Mouse (Mus musculus): Measurements from ENCODE around the gene Kri1.
"Not testable (repeated sequence)": the region's sequence is repeated elsewhere in the genome, so short reads cannot be mapped to it uniquely, and the experiment has no call there.

Kri1 gene

DNA sequence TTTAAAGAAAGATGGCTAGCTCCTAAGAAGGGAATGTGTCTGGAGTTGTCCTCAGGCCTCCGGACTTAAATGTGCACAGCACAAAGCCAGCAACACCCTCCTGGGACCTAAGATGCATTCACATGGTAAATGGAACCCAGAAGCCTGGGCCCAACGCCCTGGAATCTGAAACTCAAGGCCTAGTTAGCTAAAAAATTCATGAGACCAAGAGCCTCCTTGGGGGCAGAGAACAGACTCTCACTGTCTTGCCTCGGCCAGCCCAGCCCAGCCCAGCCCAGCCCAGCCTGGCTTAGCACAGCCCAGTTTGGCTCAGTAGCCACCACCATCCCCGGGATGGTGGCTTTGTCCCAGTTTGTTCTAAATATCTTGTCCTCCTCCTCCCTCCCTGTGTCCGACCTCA is 27.7 kb upstream of the Kri1 start:
- no peak for DNase-seq (ENCODE audit: low read depth)

DNA sequence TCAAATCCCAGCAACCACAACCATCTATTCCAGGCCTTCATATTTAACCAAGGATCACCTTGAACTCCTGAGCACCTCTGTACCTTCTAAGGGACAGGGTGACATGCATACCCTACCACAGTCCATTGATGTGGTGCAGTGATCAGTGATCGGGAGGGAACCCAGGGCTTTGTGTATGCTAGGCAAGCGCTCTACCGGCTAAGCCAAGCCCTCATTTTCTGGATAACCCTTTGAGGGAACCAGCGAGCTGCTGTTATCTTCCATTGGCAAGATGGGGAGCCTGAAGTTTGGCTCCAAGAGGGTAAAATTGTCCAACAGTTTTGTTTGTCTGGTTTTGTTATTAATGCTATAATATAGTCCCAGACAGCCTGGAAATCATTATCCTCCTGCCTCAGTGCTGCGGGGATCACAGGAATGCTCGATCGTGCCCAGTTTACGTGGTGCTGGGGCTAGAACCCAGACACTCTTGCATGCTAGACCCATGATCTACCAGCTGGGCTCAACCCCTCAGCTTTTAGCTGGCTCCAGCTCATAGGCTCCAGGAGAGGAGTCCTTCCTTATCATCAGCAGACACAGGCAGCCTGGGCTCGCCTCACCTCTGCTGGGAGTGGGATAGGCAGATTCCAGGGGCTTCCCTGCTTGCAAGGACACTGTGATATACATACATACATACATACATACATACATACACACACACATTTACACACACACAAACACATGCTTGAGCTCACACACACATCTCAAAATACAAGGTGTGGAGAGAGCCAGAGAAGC is 26.8 kb upstream of the Kri1 start:
- no peak for DNase-seq (ENCODE audit: low read depth)

DNA sequence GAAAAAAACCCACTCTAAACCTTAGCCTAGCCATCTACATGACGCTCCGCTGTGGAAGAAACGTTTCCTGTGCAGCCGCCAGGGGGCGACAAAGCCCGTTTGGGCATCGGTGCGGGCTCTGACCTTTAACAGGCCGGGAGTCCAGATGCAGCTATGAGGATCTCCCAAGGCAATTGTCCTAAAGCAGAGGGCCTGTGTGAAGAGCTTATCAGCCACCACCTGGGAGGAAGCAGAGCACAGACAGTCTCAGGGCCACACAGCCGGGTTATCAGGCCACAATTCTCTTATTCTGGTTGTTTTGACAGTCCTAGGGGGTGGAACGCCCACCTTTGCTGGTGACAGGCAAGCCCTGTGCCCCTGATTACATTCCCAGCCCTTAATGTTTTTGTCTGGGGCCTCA is 25.6 kb upstream of the Kri1 start:
- DNase-seq (ENCODE audit: low read depth), result peak; percentile 92

DNA sequence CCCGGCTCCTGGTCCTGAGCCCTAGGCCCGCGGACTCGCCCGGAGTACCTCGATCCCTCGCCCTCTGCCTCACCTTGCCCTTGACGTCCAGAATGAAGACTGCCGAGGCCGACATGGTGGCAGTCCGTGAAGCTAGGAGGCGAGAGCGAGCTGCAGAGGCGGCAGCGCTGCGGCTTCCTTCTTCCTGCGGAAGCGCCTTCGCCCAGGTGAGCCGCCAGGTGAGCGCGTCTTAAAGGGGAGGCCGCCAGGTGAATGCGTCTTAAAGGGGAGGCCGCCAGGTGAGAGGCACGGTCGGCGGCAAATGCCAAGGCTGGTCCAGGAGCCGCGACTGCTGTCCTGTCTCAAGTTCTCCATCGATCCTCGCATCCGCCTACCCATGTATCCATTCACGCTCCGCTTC is 24.4 kb upstream of the Kri1 start, which contains the start of gene Ap1m2:
Gene Ap1m2 (minus strand): TSS at position 204 of the 400 bp plus-strand sequence.
- no peak for DNase-seq (ENCODE audit: low read depth)

DNA sequence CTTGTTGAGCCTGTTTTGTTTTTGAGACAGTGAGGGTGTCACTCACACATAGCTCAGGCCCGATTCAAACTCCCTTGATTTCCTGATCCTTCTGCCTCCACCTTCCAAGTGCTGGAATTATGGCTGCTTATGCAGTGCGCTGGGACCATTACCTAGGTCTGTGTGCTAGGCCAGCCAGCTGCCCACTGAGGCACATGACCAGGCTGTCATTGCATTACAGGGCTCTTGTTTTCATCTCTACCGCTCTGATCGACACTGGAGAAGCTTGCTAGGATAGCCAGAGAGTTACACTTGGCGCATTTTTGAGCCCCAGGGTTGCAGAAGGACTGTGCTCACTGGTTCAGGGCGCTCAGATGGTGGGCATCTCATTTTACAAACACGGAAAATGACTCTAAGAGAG is 23.9 kb upstream of the Kri1 start:
- no peak for DNase-seq (ENCODE audit: low read depth)

DNA sequence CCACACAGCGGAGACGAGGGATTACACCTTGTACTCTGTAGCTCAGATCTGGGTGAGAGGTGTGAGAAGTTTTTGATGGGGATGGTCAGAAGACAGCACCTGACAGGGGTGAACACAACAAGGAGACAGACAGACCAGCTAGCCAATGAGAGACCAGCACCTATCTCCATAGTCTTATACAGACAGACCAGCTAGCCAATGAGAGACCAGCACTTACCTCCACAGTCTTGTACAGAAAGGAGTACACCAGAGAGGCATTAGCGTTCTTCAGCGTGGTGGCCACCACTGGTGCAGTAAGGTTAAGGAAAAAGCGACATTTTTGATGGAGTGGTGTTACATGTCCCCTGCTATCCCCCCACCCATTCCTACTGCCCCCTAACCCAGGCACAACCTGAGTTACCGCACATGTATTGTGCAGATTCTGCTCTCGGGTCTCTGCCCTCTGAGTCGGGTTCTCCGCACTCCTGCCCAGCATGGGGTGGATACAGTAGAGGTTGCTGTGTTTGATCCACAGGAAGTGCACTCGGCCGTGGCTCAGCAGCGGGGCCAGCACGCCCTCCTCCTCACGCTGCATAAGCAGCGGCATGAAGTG is 21.5 kb upstream of the Kri1 start:
- DNase-seq (ENCODE audit: low read depth), result peak; percentile 88

DNA sequence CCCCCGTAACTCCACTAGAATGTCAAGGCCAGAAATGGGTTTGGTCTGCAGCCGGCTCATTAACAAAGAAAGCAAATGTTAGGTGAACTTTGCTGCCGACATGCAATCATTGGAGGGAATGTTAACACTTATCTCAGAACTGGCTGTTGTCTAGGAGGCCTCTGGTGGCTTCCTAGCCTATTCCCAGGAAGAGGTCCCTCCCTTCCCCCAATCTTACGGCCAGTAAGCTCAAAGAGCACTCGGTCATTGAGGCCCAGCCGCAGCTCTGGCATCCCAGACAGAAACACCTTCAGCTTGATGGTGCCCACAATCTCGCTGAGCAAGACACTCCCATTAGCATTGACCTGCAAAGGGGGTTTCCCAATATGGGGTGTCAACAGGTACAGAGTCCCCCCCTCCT is 17.3 kb upstream of the Kri1 start:
- DNase-seq (ENCODE audit: low read depth), result no peak

DNA sequence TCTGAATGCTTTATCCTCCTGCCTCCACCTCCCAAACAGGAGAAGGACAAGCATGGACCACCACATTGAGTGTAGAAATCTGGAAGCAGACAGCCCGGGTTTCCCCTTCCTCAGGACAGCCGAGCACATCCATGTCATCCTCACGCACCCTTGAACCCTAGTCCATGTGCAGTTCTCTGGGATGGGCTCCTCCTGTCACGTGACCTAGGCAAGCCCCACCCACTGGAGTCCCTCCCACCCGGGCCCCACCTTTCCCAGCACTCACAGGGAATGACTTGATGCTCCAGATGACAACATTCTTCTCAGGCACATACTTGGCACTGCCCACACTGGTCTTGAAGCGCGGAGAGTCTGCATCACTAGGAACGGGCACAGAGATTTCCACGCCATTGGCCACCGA is 11.2 kb upstream of the Kri1 start:
- no peak for DNase-seq (ENCODE audit: low read depth)

DNA sequence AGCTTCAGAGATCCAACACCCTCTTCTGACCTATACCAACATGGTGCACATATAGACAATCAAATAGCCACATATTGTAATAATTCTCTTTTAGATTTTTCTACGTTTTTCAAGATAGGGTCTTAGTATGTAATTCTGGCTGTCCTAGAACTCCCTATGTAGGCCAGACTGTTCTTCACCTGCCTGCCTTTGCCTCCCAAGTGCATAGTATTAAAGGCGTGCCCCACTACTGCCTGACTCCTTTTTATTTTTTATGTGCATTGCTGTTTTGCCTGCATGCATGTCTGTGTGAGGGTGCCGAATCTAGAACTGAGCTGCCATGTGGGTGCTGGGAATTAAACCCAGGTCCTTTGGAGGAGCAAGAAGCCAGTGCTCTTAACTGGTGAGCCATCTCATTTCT is 4.5 kb upstream of the Kri1 start:
- DNase-seq (ENCODE audit: low read depth), result no peak

DNA sequence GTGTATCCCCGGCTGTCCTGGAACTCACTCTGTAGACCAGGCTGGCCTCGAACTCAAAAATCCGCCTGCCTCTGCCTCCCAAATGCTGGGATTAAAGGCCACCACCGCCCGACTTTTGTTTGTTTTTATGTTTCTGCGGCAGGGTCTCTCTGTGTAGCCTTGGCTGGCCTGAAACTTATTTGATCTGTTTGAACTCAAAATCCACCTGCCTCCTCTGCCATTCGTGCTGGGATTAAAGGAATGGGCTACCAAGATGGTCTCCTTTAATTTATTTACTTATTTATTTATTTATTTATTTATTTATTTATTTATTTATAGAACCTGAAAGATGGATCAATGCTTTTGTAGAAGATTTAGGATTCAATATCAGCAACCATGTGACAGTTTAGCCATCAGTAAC is 4.1 kb upstream of the Kri1 start:
- DNase-seq (ENCODE audit: low read depth), result not testable (repeated sequence)

DNA sequence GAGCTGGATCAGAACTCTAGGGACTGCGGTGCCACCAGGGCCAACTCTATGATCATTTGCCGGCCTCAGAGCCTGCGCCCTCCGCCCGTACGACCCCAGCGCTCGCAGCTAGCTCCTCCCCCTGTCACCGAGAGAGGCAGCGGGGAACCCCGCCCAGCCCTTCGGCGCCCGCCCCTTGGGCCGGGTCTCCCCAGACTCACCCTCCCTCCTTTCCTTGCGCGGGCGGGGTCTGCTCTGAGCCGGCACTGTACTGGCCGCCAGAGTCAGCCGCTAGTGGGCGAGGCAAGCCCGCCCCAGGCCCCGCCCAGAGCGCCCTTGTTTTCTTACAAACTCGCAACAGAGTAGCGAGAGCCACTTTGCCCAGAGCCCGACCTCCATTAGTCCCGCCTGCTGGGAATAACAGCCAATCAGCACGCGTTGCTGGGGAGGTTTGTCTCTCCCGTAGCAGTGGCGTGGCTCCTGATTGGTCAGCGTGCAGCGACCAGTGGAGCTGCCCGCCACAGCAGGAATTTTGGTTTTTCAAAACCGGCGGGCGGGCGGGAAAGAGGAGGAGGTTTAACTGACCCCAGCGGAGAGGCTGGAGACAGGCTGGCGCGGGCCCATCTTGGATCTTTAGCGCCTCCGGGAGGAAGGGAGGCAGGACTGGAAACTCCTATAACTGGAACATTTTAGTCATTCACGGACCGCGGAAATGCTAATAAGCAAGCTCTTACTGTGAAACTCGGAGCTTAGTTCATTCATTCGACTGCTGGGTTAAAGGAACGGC is 3.4 kb upstream of the Kri1 start, which contains the start of gene Cdkn2d:
Gene Cdkn2d (minus strand): TSS at position 386 of the 766 bp plus-strand sequence.
- peak; percentile 100 for DNase-seq (ENCODE audit: low read depth)

DNA sequence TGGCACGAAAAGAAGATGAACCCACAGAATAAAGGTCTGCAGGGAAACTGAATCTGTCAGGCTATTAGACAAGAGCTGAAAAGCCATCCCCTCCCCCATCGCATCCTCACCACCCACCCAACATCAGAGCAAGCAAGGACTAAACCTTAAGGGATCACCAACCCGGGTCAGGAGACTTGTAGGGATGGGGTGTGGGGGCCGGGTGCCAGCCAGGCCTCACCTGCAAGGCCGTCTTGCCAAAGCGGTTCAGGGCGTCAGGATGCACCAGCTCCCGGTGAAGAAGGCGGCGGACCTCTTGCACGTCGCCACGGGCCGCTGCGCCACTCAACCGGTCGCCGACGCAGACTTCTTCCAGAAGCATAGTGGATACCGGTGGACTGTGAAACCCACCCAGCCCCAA is 2.8 kb upstream of the Kri1 start:
- no peak for DNase-seq (ENCODE audit: low read depth)

DNA sequence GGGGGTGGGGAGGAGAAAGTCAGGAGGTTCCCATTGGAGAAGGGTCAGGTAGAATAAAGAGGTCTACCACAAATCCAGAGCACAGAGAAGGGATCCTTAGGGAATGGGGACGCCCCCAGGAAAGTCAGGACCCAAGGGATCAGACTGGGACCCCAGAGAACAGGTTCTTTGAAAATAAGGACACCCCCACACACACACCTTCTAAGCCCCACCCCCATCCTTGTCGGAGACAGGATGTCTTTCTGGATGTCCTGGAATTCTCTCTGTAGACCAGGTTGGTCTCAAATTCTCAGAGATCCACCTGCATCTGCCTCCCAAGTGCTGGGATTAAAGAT is 1.5 kb upstream of the Kri1 start:
- no peak for DNase-seq (ENCODE audit: low read depth)

DNA sequence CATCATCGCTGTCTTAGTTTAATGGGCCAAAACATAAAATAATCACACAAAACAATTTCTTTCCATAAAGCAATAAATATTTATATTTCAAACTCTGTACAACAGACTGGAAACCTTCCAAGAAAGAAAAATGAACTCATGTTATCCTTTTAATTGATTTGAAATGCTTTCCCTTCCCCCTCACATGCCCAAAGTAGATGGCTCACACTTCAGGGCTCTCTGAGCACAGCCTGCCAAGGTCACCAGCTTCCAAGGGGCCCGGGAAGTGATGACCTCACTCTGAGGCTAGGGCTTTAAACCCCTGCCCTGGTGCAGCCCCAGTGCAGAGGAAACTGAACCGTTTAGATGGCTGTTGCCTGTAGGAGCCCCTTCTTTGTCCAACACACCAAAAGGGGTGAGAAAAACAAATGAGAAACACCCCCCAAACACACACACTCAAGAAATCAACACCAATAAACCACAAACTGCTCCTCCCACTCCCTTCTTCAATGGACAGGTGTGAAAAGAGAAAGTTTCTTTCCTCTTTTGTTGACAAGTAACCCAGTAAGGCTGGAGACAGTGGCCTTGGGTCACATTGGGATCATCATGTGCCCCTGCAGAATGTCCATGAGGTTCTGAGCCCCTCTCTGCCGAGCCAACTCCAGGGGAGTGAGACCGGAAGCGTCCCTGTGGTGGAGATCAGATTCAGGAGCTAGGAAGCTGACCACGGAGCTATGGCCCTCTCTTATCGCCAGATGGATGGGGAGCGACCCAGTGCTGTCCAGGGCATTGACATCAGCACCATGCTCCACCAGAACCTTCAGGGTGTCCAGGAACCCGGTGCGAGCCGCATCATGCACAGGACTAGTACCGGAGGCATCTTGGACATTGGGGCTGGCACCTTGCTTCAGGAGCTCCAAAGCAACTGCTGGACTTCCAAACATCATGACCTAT is 901 bp upstream of the Kri1 start:
- peak; percentile 84 for DNase-seq (ENCODE audit: low read depth)

DNA sequence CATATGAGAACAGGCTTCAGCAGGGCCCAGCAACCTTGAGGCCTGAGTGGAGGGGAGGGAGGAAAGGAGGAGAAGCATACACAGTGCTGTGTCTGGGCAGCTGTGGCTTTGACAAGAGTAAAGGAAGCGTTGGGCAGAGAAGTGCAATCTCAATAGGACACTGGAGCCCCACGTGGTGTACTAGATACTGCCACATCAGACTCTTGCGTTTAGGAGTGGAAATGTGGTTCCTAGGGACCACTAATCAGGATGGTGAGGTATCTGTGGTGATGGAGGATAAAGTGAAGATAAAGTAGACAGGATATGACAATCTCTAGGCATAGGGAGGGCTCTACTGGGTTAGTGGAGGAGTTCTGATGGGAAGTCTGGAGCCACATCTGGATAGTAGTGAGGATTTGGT is 1.0 kb downstream of the Kri1 start:
- DNase-seq (ENCODE audit: low read depth), result peak; percentile 75

DNA sequence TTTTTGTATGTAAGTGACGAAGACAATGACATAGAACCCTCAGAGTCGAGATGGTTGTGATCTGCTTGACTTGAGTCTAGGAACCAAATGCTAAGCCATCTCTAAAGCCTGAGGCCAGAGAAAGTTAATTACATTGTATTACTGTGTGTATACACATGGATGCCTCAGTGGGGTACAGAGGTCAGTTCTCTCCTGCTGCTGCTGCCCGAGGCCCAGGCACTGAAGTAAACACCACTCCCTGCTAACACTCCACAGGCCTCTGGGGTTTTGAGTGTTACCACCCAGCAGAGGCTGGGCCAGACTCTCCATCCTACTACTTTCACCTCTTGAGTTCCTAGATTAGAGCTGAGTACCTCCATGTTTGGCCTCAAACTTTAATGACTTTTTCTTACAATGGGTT is 3.8 kb downstream of the Kri1 start:
- DNase-seq (ENCODE audit: low read depth), result no peak

DNA sequence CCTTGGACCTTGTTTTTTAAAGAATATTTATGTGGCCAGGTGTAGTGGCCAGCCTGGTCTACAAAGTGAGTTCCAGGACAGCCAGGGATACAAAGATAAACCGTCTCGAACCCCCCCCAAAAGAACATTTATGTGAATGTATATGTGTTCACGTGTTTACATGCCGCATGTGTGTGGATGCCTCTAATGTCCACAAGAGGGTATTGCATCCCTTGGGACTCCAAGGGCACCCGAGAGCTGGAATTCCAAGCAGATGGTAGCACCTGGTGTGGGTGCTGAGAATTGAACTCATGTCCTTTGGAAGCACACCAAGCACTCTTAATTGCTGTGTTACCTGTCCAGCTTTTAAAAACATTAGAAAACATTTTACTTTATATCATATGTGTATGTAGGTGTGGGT is 4.2 kb downstream of the Kri1 start:
- no peak for DNase-seq (ENCODE audit: low read depth)

DNA sequence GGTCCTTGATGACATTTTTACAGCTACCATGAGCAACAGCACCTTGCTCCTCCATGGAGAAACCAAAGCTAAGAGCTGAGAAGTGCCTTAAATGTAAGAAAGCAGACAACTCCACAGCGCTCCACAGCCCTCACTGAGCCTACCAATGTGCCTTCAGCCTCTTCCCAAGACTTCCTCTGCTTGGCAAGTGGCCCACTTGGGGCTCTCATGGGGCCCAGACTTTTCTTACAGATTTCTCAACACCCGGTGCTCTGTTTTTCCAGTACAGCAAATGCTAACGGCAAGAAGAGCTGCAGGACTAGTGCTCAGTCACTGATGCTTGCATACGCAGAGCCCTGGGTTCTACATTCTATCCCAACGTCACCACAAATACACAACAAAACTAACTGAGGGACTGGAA is 10.0 kb downstream of the Kri1 start:
- DNase-seq (ENCODE audit: low read depth), result no peak

DNA sequence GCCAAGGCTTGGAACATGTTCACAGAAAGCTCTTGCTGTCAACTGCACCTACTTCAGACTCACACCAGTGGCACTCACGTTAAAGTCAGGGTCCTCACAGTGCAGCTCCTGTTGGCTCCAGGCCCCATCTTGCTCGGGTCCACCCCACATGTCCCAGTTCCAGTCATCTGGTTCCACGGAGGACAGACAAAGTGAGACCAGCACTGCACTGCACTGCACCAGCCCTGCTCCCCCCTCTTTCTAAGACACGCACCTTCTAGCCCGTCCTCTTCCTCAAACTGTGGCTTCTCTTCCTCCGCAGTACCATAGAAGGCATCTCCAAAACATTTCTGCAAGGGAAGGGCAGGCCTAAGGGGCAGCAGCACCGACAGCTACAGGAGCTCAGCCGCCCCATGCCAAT is 11.5 kb downstream of the Kri1 start:
- DNase-seq (ENCODE audit: low read depth), result no peak

DNA sequence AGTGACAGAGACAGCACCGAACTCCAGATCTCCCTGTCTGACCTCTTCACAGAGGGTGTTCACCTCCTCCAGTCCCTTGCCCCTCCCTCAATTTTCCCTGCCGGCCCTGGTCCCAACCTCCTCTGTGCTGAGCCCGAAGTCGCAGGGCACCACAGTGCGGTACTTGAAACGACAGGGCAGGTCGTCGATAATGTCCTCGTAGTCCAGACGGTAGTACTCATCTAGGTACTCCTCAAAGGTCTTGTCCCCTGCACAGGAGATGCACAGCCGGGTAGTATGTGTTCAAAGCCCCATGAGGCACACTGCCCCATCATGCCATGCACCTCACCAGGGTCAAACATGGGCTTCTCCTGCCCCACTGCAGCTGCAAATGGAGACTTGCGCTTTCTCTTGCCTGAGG is 12.0 kb downstream of the Kri1 start:
- no peak for DNase-seq (ENCODE audit: low read depth)

DNA sequence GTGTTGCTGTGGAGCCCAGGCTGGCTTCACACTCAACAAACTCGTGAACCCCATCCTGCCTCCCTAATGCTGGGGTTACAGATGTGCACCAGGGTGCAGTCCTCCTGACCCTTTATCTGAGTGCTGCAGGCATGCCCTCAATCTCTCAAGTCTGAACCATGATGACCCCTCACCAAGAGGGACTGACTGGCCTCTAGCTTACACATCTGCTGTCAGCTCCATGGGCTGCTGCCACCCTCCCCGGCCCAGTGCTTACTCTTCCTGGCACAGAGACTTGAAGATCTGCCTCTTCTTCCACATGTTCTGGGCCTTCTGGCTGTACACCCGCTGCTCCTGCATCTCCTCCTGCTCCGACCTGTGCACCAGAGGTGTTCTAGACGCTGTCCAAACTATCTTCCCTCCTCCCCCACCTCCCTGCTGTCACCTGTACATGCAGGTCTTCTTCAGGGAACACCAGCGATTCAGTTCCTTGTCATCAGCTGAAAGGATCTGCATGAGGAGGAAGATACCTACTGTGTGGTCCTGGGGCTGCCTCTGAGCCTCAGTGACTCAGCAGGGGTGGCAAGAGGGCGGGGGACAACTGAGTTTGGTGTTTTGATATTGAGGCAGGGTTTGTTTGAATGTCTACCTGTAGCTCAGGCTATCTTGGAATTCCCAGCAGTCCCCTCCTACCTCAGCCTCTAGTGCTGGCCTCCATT is 12.6 kb downstream of the Kri1 start:
- no peak for DNase-seq (ENCODE audit: low read depth)

DNA sequence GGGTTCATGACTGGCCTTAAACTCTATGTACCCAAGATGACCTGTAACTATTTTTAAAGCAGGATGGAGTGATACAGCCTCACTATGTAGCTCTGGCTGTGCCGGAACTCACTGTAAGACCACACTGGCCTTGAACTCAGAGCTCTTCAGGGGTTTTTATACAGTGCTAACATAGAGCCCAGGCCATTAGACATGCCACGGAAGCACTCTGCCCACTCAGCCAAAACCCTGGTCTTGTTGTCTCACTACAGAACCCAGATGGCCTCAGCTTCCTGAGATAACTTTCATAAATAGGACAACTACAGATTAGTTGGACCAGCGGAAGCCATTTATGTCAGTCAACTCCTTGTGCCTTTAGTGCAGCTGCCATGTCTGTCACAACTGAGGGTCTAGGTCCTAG is 13.4 kb downstream of the Kri1 start:
- DNase-seq (ENCODE audit: low read depth), result no peak
